Mouse (Mus musculus) forebrain, embryonic 11.5 days (tissue): Measurements from ENCODE around the gene Immp2l. TPM values are rescaled to one million over a fixed set of nuclear protein-coding genes. Genes with fewer than 3 reads are reported as not detected.

Source experiments
- ATAC-seq: fragments of 200-750 bp; cut with Nextera tagmentation; replicated peaks from 2 replicates; pipeline ENCODE4 v1.8.0; 2017; ENCODE audit warnings: moderate TSS enrichment; ENCODE audit not compliant: low FRiP score
- DNase-seq: peaks from one replicate; pipeline ENCODE4 v3.0.0-alpha.2; 2017; ENCODE audit warnings: low spot score
- H3K27ac ChIP-seq: fragments of 300-500 bp; sonication (generic); 2 replicates; pipeline ENCODE4 v1.5.1; 2014; ENCODE audit warnings: low read depth, low read length
- H3K27me3 ChIP-seq: fragments of 300-500 bp; sonication (generic); 2 replicates; pipeline ENCODE4 v1.6.1; 2014; ENCODE audit warnings: mild to moderate bottlenecking, low read length, mixed read lengths; ENCODE audit not compliant: control insufficient read depth, insufficient read depth
- H3K36me3 ChIP-seq: fragments of 300-500 bp; sonication (generic); 2 replicates; pipeline ENCODE4 v1.6.1; 2014; ENCODE audit warnings: mild to moderate bottlenecking, low read length, moderate library complexity, mixed read lengths; ENCODE audit not compliant: control insufficient read depth, insufficient read depth
- H3K4me1 ChIP-seq: fragments of 300-500 bp; sonication (generic); replicated peaks from 2 replicates; pipeline ENCODE4 v1.6.1; 2014; ENCODE audit warnings: low read length, mixed read lengths; ENCODE audit not compliant: control insufficient read depth, insufficient read depth
- H3K4me2 ChIP-seq: fragments of 300-500 bp; sonication (generic); 2 replicates; pipeline ENCODE4 v1.6.1; 2014; ENCODE audit warnings: low read depth, mild to moderate bottlenecking, low read length, moderate library complexity, mixed read lengths; ENCODE audit not compliant: severe bottlenecking
- H3K4me3 ChIP-seq: fragments of 300-500 bp; sonication (generic); 2 replicates; pipeline ENCODE4 v1.5.1; 2014; ENCODE audit warnings: low read depth, low read length
- H3K9ac ChIP-seq: fragments of 300-500 bp; sonication (generic); 2 replicates; pipeline ENCODE4 v1.6.1; 2014; ENCODE audit warnings: low read length
- H3K9me3 ChIP-seq: fragments of 300-500 bp; sonication (generic); 2 replicates; pipeline ENCODE4 v1.6.1; 2016; ENCODE audit warnings: low read length, mixed read lengths; ENCODE audit not compliant: control insufficient read depth
- WGBS: fragments of 180-500 bp; shearing (Covaris S2); extraction: QIAGEN DNeasy Blood & Tissue Kit; methylation state at CpG from one replicate; pipeline ENCODE4 v1.1.7; 2014; 5-methylcytosine and 5-hydroxymethylcytosine counted together
- polyA plus RNA-seq: library from polyadenylated mRNA; unstranded; fragments of >200 nt; fragmentation: Nextera tagmentation; extraction: Ambion mirVana; gene quantifications from 2 replicates; pipeline ENCODE4 v1.2.1, GENCODE M21; 2014

Immp2l gene
- polyA plus RNA-seq, 1 experiment from 2014 or later = 10.9 TPM

DNA sequence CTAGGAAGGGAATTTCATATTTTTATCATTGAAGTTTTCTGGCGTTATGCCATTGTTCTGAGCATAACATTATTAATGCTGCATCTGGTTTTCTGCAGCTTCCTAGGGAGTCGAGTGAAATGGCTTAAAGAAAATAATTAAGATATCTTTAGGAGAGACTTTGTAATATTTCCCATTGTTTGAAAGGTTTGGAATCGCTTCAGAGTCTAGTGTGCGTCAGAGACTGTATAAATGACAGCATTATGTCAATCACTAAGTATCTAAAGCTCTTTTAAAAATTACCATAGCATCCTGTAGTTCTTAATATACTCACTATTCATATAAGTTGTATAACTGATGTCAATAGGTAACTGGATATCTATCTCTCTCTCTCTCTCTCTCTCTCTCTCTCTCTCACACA is 551.3 kb downstream of the Immp2l start:
- no peaks in the 10 kb centered on the region for H3K27me3 ChIP-seq
- H3K9me3 ChIP-seq = no peaks in the 10 kb centered on the region
- 87% methylated on average over 4 of the region's 4 CpGs for WGBS
- no peak overlapping the region for H3K27ac ChIP-seq
- no peak for ATAC-seq
- H3K9ac ChIP-seq = no peak overlapping the region
- H3K4me3 ChIP-seq = no peak overlapping the region
- H3K4me1 ChIP-seq = no peaks in the 10 kb centered on the region
- no peaks in the 10 kb centered on the region for H3K36me3 ChIP-seq
- DNase-seq = no peak
- no peak overlapping the region for H3K4me2 ChIP-seq

DNA sequence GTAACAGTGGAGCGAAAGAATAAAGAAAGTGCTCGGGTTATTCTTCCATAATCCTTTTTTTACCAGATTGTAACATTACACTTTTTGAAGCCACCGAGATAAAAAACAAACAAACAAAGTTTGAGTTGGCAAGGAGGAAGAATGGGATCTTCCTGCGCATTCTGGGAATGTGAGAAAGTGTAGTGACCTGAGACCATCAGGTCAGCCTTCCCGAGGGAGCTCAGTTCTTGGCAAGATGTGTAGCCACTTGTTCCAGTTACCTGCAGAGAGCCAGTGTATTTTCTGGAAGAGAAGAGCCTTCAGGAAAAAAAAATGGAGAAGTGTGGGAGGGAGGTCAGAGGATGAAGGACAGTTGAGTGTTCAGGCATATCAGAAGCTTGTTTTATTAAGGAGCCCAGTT is 569.5 kb downstream of the Immp2l start:
- no peak for DNase-seq
- WGBS = 84% methylated on average over 5 of the region's 5 CpGs
- Histone ChIP-seq H3K9ac (no peak overlapping the region), H3K27ac (no peak overlapping the region), H3K36me3 (no peaks in the 10 kb centered on the region), H3K27me3 (no peaks in the 10 kb centered on the region), H3K4me1 (no peaks in the 10 kb centered on the region), H3K4me3 (no peak overlapping the region), H3K4me2 (no peak overlapping the region), H3K9me3 (no peaks in the 10 kb centered on the region)
- no peak for ATAC-seq

DNA sequence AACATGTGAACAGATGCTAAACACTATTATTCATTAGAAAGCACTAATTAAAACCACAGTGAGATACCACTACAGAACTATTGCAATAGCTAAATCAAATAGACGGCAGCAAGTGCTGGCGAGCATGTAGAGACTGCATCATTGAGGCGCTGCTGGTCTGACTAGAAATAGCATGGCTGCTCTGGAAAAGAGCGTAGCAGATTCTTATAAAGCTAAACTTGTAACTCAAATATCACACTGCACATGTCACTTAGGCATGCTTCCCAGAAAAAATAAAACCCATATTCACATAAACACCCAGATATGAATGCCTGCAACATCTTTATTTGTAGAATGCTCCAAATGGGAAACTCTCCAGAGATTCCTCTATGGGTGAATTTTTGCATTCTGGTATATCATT is 570.1 kb downstream of the Immp2l start:
- H3K4me3 ChIP-seq = no peak overlapping the region
- ATAC-seq (no peak), DNase-seq (no peak)
- H3K27ac ChIP-seq = no peak overlapping the region
- H3K9ac ChIP-seq = no peak overlapping the region
- no peaks in the 10 kb centered on the region for H3K9me3 ChIP-seq
- H3K4me1 ChIP-seq = no peaks in the 10 kb centered on the region
- 95% methylated on average over 4 of the region's 4 CpGs for WGBS
- H3K27me3 ChIP-seq = no peaks in the 10 kb centered on the region
- H3K36me3 ChIP-seq = no peaks in the 10 kb centered on the region
- H3K4me2 ChIP-seq = no peak overlapping the region

DNA sequence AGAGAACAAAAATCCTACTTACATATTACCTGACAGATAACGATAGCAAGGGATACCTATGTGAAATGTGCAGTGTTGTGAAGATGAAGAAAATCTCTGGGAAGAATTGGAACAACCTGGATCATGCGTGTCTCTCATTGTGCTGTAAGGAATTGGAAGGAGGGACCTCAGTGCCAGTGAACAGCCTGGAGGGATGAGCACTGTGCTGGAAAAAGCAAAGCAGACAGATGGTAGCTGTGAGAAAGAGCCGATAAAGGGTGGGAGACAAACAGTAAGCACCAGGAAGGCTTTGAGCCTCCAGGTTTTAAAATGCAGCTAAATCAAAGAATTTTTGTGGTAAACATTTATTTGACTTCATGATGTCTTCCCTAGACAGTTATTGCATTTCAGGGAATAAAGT is 591.4 kb downstream of the Immp2l start:
- DNase-seq (no peak), ATAC-seq (no peak)
- H3K4me3 ChIP-seq = no peak overlapping the region
- H3K36me3 ChIP-seq = no peaks in the 10 kb centered on the region
- 81% methylated on average over 3 of the region's 3 CpGs for WGBS
- H3K4me1 ChIP-seq = no peaks in the 10 kb centered on the region
- H3K4me2 ChIP-seq = no peak overlapping the region
- no peaks in the 10 kb centered on the region for H3K27me3 ChIP-seq
- no peak overlapping the region for H3K9ac ChIP-seq
- no peak overlapping the region for H3K27ac ChIP-seq
- H3K9me3 ChIP-seq = no peaks in the 10 kb centered on the region

DNA sequence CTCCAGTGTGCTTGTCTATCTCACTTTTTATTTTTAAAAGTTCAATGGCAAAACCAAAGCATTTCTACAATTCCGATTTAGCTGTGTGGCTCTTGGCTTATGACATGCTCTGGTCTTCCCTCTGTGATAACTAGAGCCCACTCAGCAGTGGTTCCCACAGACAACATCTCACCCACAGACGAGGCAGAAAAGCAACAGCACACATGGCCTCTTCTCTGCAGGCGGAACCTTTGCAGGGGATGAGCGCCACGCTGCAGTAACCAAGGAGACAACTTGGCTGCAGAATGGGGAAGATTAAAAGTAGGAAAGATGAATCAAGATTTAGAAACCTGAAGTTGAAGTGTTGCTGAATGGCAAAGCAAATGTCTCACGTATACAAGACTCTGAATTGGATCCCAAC is 597.5 kb downstream of the Immp2l start:
- no peak overlapping the region for H3K9ac ChIP-seq
- 82% methylated on average over 6 of the region's 6 CpGs for WGBS

DNA sequence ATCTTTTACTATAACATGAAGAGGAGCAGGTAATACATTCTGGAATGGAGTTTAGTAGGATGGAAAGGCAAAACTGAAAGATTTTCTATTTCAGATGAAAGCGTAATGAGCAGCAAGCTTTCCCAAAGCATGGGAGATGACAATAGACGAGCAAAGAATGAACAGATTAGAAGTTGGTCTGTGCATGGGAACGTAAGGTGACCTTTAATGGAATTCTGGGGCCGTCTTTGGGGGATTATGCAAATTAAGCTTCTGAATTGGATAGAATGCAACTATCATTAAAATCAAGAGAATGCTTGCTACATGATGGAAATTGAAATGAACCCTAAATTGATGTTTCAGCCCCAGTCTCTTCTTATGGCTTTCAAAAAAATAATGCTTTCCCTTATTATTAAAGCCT is 619.4 kb downstream of the Immp2l start:
- Histone ChIP-seq H3K9ac (no peak overlapping the region), H3K4me1 (peaks cover 12% of the 10 kb centered on the region), H3K27me3 (no peaks in the 10 kb centered on the region), H3K9me3 (no peaks in the 10 kb centered on the region), H3K4me3 (no peak overlapping the region), H3K36me3 (no peaks in the 10 kb centered on the region), H3K27ac (0 out of 2 replicates have a peak overlapping the region, but pooled peaks have one; percentile 25), H3K4me2 (no peak overlapping the region)
- ATAC-seq (peak; percentile 64), DNase-seq (no peak)
- WGBS = 12% methylated on average over 4 of the region's 4 CpGs

More for the DNA sequence above, 597.5 kb downstream of the Immp2l start:
- Histone ChIP-seq H3K36me3 (no peaks in the 10 kb centered on the region), H3K27ac (no peak overlapping the region), H3K9me3 (no peaks in the 10 kb centered on the region), H3K4me1 (no peaks in the 10 kb centered on the region), H3K27me3 (no peaks in the 10 kb centered on the region), H3K4me2 (no peak overlapping the region), H3K4me3 (no peak overlapping the region)
- ATAC-seq (no peak), DNase-seq (no peak)

DNA sequence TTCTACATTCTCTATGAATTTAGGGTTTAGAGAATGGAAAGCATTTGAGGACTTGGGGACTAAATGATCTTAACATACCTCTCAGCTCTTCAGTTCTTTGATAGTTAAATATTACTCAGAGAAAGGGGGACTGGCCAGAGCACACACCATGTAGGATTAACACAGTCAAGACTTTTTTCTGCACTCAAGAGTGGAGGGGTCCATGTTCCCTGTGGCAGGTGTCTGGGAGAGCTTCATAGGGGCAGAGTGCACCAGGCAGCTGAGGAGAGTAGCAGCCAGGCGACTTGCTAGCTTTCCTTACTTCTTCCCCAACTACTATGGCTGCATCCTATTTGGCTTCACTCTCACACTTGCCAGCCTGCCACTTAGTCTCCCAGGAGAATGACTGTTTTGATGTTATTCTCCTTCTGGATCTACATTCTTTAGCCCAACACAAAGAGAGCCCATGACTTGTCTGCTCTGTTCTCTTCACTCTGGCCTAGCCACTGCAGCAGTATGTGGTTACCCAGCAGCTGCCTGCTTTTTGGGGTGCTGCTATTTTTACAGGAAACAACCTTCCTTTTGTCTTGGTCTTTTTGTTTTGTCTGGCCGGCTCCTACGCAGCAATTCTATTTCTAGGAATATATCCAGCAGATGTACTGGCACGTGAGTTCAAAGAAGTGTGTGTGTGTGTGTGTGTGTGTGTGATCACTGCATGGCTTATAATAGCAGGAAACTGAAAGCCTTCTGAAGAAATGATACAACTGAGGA is 621.1 kb downstream of the Immp2l start:
- H3K27ac ChIP-seq = no peak overlapping the region
- H3K9me3 ChIP-seq = no peaks in the 10 kb centered on the region
- H3K4me1 ChIP-seq = peaks cover 12% of the 10 kb centered on the region
- no peaks in the 10 kb centered on the region for H3K36me3 ChIP-seq
- no peak for ATAC-seq
- no peak for DNase-seq
- WGBS = 49% methylated on average over 4 of the region's 4 CpGs
- no peak overlapping the region for H3K9ac ChIP-seq
- H3K27me3 ChIP-seq = no peaks in the 10 kb centered on the region
- H3K4me2 ChIP-seq = no peak overlapping the region
- H3K4me3 ChIP-seq = no peak overlapping the region

DNA sequence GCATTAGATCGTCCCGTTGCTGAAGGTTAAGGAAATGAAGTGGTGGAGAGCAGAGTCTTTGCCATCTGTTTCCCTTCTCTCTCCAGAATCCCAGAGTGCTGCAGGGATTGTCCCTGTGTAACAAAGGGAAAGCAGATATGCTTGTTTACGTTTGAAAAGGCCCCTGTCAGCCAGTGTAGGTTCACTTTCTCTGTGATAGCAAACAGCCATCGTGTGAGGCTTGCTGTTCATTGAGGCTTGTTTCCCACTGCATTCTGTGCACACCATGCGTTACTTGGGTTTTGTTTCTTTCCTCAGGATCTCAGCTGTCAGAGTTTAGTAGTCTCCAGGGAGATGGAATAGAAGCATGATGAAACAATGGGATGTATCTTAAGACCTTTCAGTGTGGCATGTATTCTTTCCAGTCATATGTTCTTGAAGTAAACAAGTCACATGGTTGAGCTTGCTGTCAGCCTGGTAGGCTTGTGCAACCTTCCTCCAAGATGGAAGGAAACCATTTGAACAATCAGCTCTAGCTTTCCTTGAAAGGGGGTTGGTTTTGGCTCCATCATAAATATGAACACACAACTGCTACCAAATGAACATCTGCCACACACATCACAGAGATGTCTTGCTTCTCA is 623.2 kb downstream of the Immp2l start:
- no peaks in the 10 kb centered on the region for H3K27me3 ChIP-seq
- no peak overlapping the region for H3K4me3 ChIP-seq
- H3K4me1 ChIP-seq = peaks cover 17% of the 10 kb centered on the region
- H3K36me3 ChIP-seq = no peaks in the 10 kb centered on the region
- DNase-seq (no peak), ATAC-seq (no peak)
- H3K27ac ChIP-seq = 0 out of 2 replicates have a peak overlapping the region, but pooled peaks have one; percentile 12
- no peak overlapping the region for H3K9ac ChIP-seq
- H3K9me3 ChIP-seq = no peaks in the 10 kb centered on the region
- no peak overlapping the region for H3K4me2 ChIP-seq
- 8% methylated on average over 5 of the region's 5 CpGs for WGBS

DNA sequence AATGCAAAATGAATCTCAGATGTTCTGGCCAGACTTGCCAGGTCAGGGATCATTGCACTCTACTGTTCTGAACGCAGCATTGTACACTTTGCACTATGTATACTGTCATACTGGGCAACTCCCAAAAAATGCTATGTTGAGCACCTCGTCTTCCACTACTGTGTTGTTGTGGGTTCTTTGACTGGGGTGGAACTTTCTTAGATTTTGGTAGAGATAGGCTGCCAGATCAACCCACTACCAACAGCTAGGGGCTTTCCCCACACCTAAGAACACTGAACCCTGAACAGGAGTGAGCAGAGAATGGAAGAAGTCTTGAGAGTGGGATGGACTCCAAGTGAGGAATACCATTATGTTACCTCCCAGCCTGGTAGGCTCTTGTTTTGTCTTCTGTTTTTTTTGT is 623.8 kb downstream of the Immp2l start:
- Histone ChIP-seq H3K4me2 (no peak overlapping the region), H3K4me3 (no peak overlapping the region), H3K27me3 (no peaks in the 10 kb centered on the region), H3K9me3 (no peaks in the 10 kb centered on the region), H3K27ac (no peak overlapping the region), H3K9ac (no peak overlapping the region), H3K4me1 (peaks cover 17% of the 10 kb centered on the region), H3K36me3 (no peaks in the 10 kb centered on the region)
- no peak for ATAC-seq
- no peak for DNase-seq
- WGBS = 85% methylated on average over 2 of the region's 2 CpGs
